Mouse (Mus musculus) forebrain, embryonic 12.5 days (tissue): Measurements from ENCODE around the gene Pigp. TPM values are rescaled to one million over a fixed set of nuclear protein-coding genes. Genes with fewer than 3 reads are reported as not detected.

Source experiments
- ATAC-seq: fragments of 200-750 bp; cut with Nextera tagmentation; 2 replicates; pipeline ENCODE4 v1.8.0; 2017; ENCODE audit warnings: moderate TSS enrichment; ENCODE audit not compliant: low FRiP score
- H3K27ac ChIP-seq: fragments of 300-500 bp; sonication (generic); 2 replicates; pipeline ENCODE4 v1.5.1; 2016; ENCODE audit warnings: mild to moderate bottlenecking
- H3K27me3 ChIP-seq: fragments of 300-500 bp; sonication (generic); 2 replicates; pipeline ENCODE4 v1.6.1; 2016; ENCODE audit warnings: mild to moderate bottlenecking
- H3K36me3 ChIP-seq: fragments of 300-500 bp; sonication (generic); replicated peaks from 2 replicates; pipeline ENCODE4 v1.6.1; 2016; ENCODE audit warnings: mild to moderate bottlenecking
- H3K4me1 ChIP-seq: fragments of 300-500 bp; sonication (generic); 2 replicates; pipeline ENCODE4 v1.6.1; 2016
- H3K4me2 ChIP-seq: fragments of 300-500 bp; sonication (generic); 2 replicates; pipeline ENCODE4 v1.6.1; 2016; ENCODE audit warnings: mild to moderate bottlenecking, moderate library complexity
- H3K4me3 ChIP-seq: fragments of 300-500 bp; sonication (generic); replicated peaks from 2 replicates; pipeline ENCODE4 v1.5.1; 2016; ENCODE audit warnings: mild to moderate bottlenecking
- H3K9ac ChIP-seq: fragments of 300-500 bp; sonication (generic); 2 replicates; pipeline ENCODE4 v1.6.1; 2016; ENCODE audit warnings: mild to moderate bottlenecking
- H3K9me3 ChIP-seq: fragments of 300-500 bp; sonication (generic); 2 replicates; pipeline ENCODE4 v1.6.1; 2016
- WGBS: fragments of 180-500 bp; shearing (Covaris S2); methylation state at CpG from one replicate; pipeline ENCODE4 v1.1.7; 2016; 5-methylcytosine and 5-hydroxymethylcytosine counted together
- polyA plus RNA-seq: library from polyadenylated mRNA; unstranded; fragments of >200 nt; fragmentation: Nextera tagmentation; extraction: Ambion mirVana; gene quantifications from 2 replicates; pipeline ENCODE4 v1.2.1, GENCODE M21; 2016

The Pigp gene
- polyA plus RNA-seq, result 103 and 110 TPM in 2 replicates

DNA sequence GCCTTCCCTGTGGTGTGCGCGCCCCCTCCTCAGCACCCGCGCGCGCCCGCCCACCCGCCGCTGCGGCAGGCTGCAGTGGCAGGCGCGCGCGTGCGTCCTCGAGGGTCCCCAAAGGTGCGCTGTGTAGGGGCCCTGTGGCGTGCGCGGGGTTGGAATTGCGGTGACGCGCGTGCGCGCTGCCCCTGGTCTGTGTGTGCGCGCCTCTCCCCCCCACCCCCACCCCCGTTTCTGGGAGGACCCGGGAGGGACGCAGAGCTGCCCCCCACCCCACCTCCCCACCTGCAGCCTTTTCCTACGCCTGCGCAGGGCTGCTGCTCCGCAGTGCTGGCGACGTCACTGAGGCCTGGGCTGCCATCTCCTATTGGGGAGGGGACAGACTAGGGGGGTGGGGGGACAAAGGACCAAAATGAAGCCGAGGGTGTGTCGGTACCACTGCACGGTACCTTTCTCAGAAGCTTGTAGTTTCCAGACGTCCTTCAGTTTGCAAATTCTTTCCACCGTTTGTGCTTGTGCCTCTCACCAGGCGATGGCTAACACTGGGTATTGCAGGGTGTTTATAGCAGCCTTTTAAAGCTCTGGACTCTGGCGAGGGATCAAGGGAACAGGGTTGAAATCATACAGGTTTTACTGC is at the start of gene Pigp:
Gene Pigp (minus strand): TSS at position 542 of the 631 bp plus-strand sequence.
- Histone ChIP-seq H3K4me1 (peaks cover 37% of the 10 kb centered on the region), H3K9me3 (no peaks in the 10 kb centered on the region), H3K27me3 (no peaks in the 10 kb centered on the region), H3K36me3 (peaks cover 2% of the 10 kb centered on the region; the same call in 1 of the 2 replicates), H3K9ac (peak within 1 kb of the TSS; percentile 98), H3K4me3 (peak within 1 kb of the TSS; percentile 91), H3K4me2 (peak within 1 kb of the TSS; percentile 74), H3K27ac (peak within 1 kb of the TSS; percentile 99)
- under 1% methylated on average over 43 of the region's 43 CpGs for WGBS
- ATAC-seq, result peak; percentile 88

DNA sequence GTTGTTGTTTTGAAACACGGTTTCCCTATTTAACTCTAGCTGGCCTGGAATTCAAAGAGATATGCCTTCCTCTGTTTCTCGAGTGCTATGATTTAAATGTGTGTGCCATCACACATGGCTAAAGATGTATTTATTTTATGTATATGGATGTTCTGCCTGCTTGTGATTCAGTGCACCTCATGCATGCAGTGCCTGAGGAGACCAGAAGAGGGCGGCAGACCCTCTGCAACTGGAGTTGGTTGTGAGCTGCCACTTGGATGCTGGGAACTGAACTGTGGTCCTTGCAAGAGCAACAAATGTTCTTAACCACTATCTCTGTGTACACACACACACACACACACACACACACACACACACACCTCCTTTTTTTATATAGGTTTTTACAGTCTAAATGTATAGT is 48.9 kb upstream of the Pigp start:
- H3K36me3 ChIP-seq, result peaks cover 83% of the 10 kb centered on the region
- no peak overlapping the region for H3K4me3 ChIP-seq
- no peaks in the 10 kb centered on the region for H3K4me1 ChIP-seq
- H3K9me3 ChIP-seq, result peaks cover 4% of the 10 kb centered on the region; the same call in 1 of the 2 replicates
- 98% methylated on average over 3 of the region's 3 CpGs for WGBS
- no peak for ATAC-seq
- H3K27me3 ChIP-seq, result no peaks in the 10 kb centered on the region
- no peak overlapping the region for H3K27ac ChIP-seq
- no peak overlapping the region for H3K9ac ChIP-seq
- no peak overlapping the region for H3K4me2 ChIP-seq

DNA sequence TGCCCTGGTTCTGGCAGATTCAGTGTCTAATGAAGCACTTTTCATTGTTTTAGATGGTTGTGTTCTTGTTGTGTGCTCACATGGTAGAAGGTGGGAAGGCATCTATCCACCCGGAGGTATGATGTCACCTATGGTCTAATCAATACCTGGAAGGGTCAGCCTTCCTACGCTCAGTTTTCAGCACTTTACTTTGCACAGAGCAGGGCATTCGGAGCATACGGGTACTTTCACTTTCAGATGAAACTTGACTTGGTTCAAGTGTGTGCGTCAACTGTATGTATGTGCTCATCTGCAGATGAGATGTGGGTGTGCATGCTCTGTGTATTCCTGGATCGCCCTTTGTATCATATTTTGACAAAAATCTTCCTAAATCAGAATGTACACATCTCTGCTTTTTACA is 42.5 kb upstream of the Pigp start:
- H3K4me3 ChIP-seq, result no peak overlapping the region
- H3K36me3 ChIP-seq, result peaks cover 71% of the 10 kb centered on the region
- no peak overlapping the region for H3K4me2 ChIP-seq
- ATAC-seq, result no peak
- WGBS, result 96% methylated on average over 6 of the region's 6 CpGs
- no peaks in the 10 kb centered on the region for H3K4me1 ChIP-seq
- no peaks in the 10 kb centered on the region for H3K27me3 ChIP-seq
- no peak overlapping the region for H3K27ac ChIP-seq
- H3K9me3 ChIP-seq, result no peaks in the 10 kb centered on the region
- H3K9ac ChIP-seq, result no peak overlapping the region

DNA sequence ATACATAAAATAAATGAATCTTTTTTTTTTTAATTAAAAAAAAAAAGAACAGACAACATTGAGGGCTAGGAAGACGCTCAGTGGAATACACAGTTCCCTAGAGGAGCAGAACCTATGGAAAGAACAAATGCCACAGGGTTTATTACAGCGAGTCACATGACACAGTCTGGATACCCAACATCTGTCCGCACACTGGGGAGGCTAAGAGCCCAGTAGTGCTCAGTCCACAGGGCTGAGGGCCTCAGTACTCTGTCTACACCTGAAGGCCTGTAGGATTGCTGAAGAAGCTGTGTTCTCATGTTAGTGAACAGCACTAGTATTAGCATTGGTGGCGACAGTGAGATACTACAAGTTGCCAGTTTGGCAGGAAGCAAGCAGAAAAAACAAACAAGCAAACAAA is 41.1 kb upstream of the Pigp start:
- WGBS, result 96% methylated on average over 4 of the region's 4 CpGs
- Histone ChIP-seq H3K27ac (no peak overlapping the region), H3K4me2 (no peak overlapping the region), H3K4me3 (no peak overlapping the region), H3K4me1 (no peaks in the 10 kb centered on the region), H3K36me3 (peaks cover 63% of the 10 kb centered on the region), H3K9me3 (no peaks in the 10 kb centered on the region), H3K27me3 (no peaks in the 10 kb centered on the region), H3K9ac (no peak overlapping the region)
- no peak for ATAC-seq

DNA sequence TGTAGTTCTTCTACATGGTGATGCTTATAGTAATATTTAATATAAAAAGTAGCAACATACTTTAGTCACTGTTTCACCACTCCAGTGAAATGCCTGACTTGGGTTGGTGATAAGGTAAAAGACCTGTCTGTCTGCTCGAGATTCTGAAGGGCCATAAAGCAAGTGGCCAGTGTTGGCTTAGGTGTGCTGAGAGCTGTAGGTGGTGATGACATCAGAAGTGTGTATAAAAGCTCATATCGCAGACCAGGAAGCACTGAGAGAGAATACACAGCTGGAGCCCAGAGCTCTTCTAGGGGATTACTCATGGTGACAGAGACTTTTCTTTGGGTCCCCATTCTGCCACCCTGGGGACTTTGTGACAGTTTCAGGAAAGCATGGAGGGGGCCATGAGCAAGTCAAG is 40.6 kb upstream of the Pigp start:
- no peaks in the 10 kb centered on the region for H3K27me3 ChIP-seq
- H3K36me3 ChIP-seq, result peaks cover 61% of the 10 kb centered on the region
- no peaks in the 10 kb centered on the region for H3K9me3 ChIP-seq
- no peak overlapping the region for H3K4me2 ChIP-seq
- no peak overlapping the region for H3K4me3 ChIP-seq
- ATAC-seq, result no peak
- no peak overlapping the region for H3K27ac ChIP-seq
- no peaks in the 10 kb centered on the region for H3K4me1 ChIP-seq
- H3K9ac ChIP-seq, result no peak overlapping the region
- 87% methylated on average over 2 of the region's 2 CpGs for WGBS

DNA sequence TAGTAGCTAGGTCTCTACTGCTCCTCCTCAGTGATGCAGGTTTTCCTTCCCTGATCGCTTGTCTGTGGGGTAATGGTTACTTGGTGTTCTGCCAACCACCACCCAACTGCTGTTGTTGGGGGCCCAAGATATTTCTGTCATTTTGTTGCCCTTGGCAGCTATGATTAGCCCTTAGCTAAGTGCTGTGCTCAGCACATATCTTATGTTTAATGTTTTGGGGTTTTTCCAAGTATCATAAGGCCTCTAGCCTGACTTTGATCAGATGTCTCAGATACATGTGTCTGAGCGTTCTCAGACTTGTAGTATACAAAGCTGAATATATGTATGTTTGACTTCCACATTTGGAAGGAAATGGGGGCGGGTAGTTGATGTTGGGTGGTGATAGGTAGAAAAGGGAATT is 39.6 kb upstream of the Pigp start:
- 92% methylated on average over 3 of the region's 3 CpGs for WGBS
- Histone ChIP-seq H3K9ac (no peak overlapping the region), H3K4me1 (no peaks in the 10 kb centered on the region), H3K27ac (no peak overlapping the region), H3K9me3 (no peaks in the 10 kb centered on the region), H3K4me3 (no peak overlapping the region), H3K27me3 (no peaks in the 10 kb centered on the region), H3K36me3 (peaks cover 61% of the 10 kb centered on the region), H3K4me2 (no peak overlapping the region)
- ATAC-seq, result no peak

DNA sequence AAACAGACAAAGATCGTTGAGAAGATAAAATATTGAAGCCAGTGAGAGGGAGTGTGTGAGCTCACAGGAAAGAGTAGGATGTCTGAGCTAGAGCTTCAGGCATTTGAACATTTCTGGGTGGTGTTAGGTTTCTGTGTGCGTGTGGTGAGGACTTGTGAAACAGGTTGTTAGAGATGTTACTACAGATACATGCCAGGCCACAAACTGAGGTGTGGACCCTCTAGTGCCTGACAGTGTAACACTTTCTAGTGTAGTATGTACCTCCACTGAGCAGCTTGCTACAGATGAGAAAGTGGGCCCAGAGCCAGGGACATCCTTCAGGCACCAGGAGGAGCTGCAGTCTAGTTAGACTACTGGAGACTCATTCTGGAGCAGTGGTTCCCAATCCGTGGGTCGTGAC is 30.5 kb upstream of the Pigp start:
- no peaks in the 10 kb centered on the region for H3K27me3 ChIP-seq
- no peak overlapping the region for H3K4me2 ChIP-seq
- no peaks in the 10 kb centered on the region for H3K9me3 ChIP-seq
- 88% methylated on average over 4 of the region's 4 CpGs for WGBS
- H3K27ac ChIP-seq, result no peak overlapping the region
- H3K9ac ChIP-seq, result no peak overlapping the region
- H3K4me3 ChIP-seq, result no peak overlapping the region
- H3K4me1 ChIP-seq, result no peaks in the 10 kb centered on the region; the same call in 1 of the 2 replicates
- no peak for ATAC-seq
- peaks cover 34% of the 10 kb centered on the region for H3K36me3 ChIP-seq

DNA sequence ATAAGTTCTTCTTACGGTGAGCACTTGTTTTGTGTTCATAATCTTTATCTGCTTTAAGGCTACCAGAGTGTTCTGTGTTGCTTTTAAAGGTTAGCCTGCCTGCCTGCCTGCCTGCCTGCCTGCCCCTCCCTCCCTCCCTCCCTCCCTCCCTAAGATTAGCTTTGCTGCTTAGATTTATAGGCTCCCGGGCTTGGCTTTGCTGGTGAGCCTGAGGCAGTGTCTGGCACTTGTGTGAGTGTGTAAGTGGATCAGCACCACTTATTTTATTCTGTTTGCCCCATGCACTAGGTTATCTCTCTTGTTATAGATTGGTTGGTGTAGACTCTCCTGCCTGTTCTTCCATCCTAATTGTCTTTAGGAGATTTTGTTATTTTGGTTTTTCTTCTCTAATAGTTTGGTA is 30.0 kb upstream of the Pigp start:
- H3K4me2 ChIP-seq, result no peak overlapping the region
- no peaks in the 10 kb centered on the region; the same call in 1 of the 2 replicates for H3K4me1 ChIP-seq
- no peak overlapping the region for H3K27ac ChIP-seq
- no peak overlapping the region for H3K9ac ChIP-seq
- 54% methylated on average over 2 of the region's 2 CpGs for WGBS
- H3K4me3 ChIP-seq, result no peak overlapping the region
- no peaks in the 10 kb centered on the region for H3K27me3 ChIP-seq
- peaks cover 30% of the 10 kb centered on the region for H3K36me3 ChIP-seq
- no peaks in the 10 kb centered on the region for H3K9me3 ChIP-seq
- ATAC-seq, result no peak

DNA sequence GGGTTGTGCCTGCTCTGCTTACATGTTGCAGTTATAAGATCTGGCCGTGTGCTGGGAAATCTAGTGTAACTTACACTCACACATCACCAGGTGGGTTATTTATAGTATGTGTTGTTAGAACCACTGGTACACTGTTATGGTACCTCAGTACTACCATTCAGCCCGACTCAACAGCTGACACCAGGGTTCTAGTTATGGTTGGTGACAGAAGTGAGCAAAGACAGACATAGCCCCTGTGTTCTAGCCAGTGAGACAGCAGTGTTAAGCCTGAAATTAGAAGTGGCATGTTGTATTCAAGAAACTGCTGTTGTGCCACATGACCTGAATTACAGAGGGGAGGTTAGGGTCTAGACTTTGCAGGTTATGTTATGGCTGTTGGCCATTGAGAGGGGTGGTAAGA is 27.5 kb upstream of the Pigp start:
- no peaks in the 10 kb centered on the region for H3K9me3 ChIP-seq
- no peak overlapping the region for H3K9ac ChIP-seq
- WGBS, result 89% methylated on average over 2 of the region's 2 CpGs
- no peaks in the 10 kb centered on the region for H3K27me3 ChIP-seq
- H3K4me1 ChIP-seq, result no peaks in the 10 kb centered on the region; the same call in 1 of the 2 replicates
- H3K27ac ChIP-seq, result no peak overlapping the region
- peaks cover 32% of the 10 kb centered on the region for H3K36me3 ChIP-seq
- no peak for ATAC-seq
- no peak overlapping the region for H3K4me2 ChIP-seq
- no peak overlapping the region for H3K4me3 ChIP-seq

DNA sequence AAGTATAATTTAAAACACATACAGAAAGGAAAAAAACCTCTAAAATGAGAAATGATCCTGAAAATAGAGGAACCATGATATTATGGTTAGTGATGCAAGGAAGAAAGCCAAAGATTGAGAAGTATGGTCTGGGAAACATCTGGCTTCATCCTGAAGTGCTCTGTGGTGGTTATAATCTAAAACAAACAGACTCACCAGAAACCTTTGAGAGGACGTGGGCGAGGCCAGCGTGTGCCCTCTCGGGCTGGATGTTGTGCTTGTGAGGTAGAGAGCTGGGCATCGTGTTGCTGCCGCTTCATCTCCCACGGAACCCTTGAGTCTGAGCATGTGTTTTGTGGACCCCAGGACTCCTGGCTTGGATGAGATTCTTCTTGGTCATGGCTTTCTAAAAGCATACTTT is 25.0 kb upstream of the Pigp start:
- Histone ChIP-seq H3K9ac (no peak overlapping the region), H3K9me3 (no peaks in the 10 kb centered on the region), H3K27me3 (no peaks in the 10 kb centered on the region), H3K27ac (no peak overlapping the region), H3K4me2 (no peak overlapping the region), H3K4me3 (no peak overlapping the region), H3K4me1 (no peaks in the 10 kb centered on the region; the same call in 1 of the 2 replicates), H3K36me3 (peaks cover 26% of the 10 kb centered on the region)
- WGBS, result 82% methylated on average over 7 of the region's 7 CpGs
- no peak for ATAC-seq

DNA sequence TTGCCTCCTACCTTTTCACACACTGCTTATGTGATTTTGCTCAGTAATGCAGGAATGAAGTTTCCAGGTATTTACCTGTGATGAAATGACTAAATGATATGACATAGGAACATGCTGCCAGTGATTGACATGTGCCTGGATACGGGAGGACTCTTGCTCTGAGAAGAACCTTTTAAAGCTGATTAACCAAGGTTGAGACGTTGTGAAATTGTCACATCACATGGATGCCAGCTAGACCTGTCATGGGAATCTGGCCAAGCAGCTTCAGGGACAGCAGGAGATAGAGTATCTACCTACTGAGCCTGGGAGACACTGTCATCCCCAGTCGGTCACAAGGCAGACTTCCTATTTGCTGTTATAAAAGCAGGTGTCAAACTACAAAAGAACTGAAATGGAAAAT is 23.4 kb upstream of the Pigp start:
- H3K27me3 ChIP-seq, result no peaks in the 10 kb centered on the region
- H3K4me1 ChIP-seq, result no peaks in the 10 kb centered on the region
- no peak overlapping the region for H3K4me3 ChIP-seq
- H3K4me2 ChIP-seq, result no peak overlapping the region
- WGBS, result 81% methylated on average over 3 of the region's 3 CpGs
- no peak for ATAC-seq
- no peak overlapping the region for H3K27ac ChIP-seq
- H3K36me3 ChIP-seq, result peaks cover 26% of the 10 kb centered on the region
- no peaks in the 10 kb centered on the region for H3K9me3 ChIP-seq
- no peak overlapping the region for H3K9ac ChIP-seq

DNA sequence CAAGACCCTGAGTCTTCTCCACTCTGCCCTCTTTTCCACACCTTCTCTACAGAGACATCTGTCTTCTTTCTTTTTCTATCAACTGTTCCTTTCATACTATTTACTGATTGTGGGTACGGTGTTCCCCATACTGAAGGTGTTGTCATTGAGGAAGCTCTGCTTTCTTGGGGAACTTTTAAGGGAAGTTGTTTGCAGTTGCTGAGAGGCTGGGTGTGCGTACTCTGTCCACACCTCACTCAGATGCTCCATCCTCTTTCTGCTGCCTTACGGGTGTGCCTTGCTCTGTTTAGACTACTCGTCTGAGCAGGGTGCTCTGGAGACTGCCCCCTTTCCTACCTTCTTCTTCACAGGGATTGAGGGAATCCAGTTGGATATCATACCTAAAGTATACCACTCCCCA is 20.7 kb upstream of the Pigp start:
- ATAC-seq, result no peak
- Histone ChIP-seq H3K27ac (no peak overlapping the region), H3K36me3 (peaks cover 22% of the 10 kb centered on the region), H3K9ac (no peak overlapping the region), H3K27me3 (no peaks in the 10 kb centered on the region), H3K4me3 (no peak overlapping the region), H3K4me2 (no peak overlapping the region), H3K9me3 (no peaks in the 10 kb centered on the region), H3K4me1 (no peaks in the 10 kb centered on the region)
- 89% methylated on average over 4 of the region's 4 CpGs for WGBS

DNA sequence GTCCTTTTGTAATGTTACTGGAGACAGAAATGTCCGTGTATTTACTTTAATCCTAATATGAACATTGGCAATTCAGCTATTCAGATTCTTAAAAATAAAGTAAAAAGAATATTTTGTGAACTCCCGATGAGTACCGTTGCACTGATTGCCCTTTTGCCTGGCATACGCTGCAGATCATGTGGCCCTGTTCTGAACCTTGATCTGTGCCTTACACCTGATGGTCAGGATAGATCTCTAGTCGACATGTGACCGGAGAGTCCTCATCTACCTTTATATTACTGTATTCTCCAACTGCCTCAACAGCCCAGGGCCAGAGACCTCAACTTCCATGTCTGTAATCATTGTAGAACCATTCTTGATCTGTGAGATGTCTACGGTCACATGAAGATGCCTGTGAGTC is 16.0 kb upstream of the Pigp start:
- no peaks in the 10 kb centered on the region for H3K9me3 ChIP-seq
- no peaks in the 10 kb centered on the region for H3K4me1 ChIP-seq
- no peak overlapping the region for H3K4me2 ChIP-seq
- no peaks in the 10 kb centered on the region for H3K27me3 ChIP-seq
- H3K36me3 ChIP-seq, result 0 out of 2 replicates have a peak, but pooled peaks cover 3% of the 10 kb centered on the region
- no peak overlapping the region for H3K27ac ChIP-seq
- 95% methylated on average over 7 of the region's 7 CpGs for WGBS
- H3K4me3 ChIP-seq, result no peak overlapping the region
- no peak overlapping the region for H3K9ac ChIP-seq
- ATAC-seq, result no peak
